Mouse (Mus musculus): ENCODE results near the gene Lemd1. TPM values are rescaled to one million over a fixed set of nuclear protein-coding genes. Genes with fewer than 3 reads are reported as not detected.
"Not testable (repeated sequence)": the region's sequence is repeated elsewhere in the genome, so short reads cannot be mapped to it uniquely, and the experiment has no call there.

Lemd1 gene
- total and polyA plus RNA-seq, 3 experiments, result not detected

- Histone ChIP-seq H3K27ac (no peak overlapping the region), H3K4me3 (no peak overlapping the region), H3K79me2 (replicated peaks; ENCODE audit: control insufficient read depth, insufficient read depth, low read length) (no peaks in the 10 kb centered on the region), H3K9ac (ENCODE audit: low read depth, low read length) (no peak overlapping the region), H3K36me3 (ENCODE audit: control insufficient read depth, insufficient read depth, low read length) (no peaks in the 10 kb centered on the region), H3K4me1 (ENCODE audit: control insufficient read depth, insufficient read depth, low read length) (no peaks in the 10 kb centered on the region), H3K27me3 (ENCODE audit: control insufficient read depth, insufficient read depth, low read length) (no peaks in the 10 kb centered on the region)
- 51% methylated on average over 6 of the region's 6 CpGs for WGBS
- DNase-seq, result no peak
- TF ChIP-seq POLR2A (IDR thresholded peaks at IDR 0.05; ENCODE audit: insufficient read depth, low read depth, low read length), result no peak
- TF ChIP-seq CTCF (IDR thresholded peaks at IDR 0.05), result no peak
- no peak for TF ChIP-seq EP300 (IDR thresholded peaks at IDR 0.05; ENCODE audit: insufficient read depth, low read depth, low read length)
- intact Hi-C loops (cut with DNase I), result no loop called here
Observed at GRCm38 (mm10) chr1:132277124-132277523, 85.9 kb downstream of the Lemd1 start.

GRCm38 (mm10) chr1:132280636-132281035, 89.4 kb downstream of the Lemd1 start:
- 76% methylated on average over 6 of the region's 6 CpGs for WGBS
- not testable (repeated sequence) for H3K9ac ChIP-seq (ENCODE audit: low read depth, low read length)

DNA sequence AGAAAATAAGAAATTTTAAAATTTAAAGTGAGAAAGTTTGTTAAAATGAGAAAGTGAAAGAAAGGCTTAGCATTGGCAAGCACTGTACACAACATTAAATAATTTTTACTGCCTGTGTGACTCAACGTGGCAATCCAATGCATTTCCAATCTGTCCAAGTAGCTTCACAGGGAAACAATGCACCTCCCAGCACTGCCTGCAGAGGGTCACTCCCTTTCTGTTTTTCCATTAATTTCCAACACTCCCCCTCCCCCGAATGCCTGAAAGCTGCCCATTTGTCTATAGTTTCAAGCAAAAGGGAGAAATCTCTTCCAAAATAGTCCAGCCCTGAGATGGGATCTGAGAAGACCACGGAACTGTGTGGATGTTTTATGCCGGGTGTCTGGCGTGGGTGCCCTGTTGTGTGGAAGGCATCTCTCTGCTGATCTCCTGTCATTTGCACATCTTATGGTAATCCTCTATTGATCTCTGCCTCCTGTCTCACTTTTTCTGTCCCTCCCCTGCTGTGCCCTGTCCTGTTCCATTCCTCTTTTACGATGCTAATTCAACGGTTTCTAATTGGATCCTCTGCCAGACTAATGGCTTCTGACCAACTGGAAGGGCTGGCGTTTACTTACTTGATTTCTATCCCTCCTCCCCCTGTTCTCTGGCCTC, 90.4 kb downstream of the Lemd1 start:
- intact Hi-C loops (cut with DNase I), result no loop called here
- WGBS, result 48% methylated on average over 8 of the region's 8 CpGs
- H3K27me3 ChIP-seq (ENCODE audit: control insufficient read depth, insufficient read depth, low read length), result no peaks in the 10 kb centered on the region
- no peak for TF ChIP-seq EP300 (IDR thresholded peaks at IDR 0.05; ENCODE audit: insufficient read depth, low read depth, low read length)
- no peak for TF ChIP-seq POLR2A (IDR thresholded peaks at IDR 0.05; ENCODE audit: insufficient read depth, low read depth, low read length)
- no peak for TF ChIP-seq CTCF (IDR thresholded peaks at IDR 0.05)
- H3K4me3 ChIP-seq, result no peak overlapping the region
- H3K9ac ChIP-seq (ENCODE audit: low read depth, low read length), result no peak overlapping the region
- H3K79me2 ChIP-seq (replicated peaks; ENCODE audit: control insufficient read depth, insufficient read depth, low read length), result no peaks in the 10 kb centered on the region
- no peak overlapping the region for H3K27ac ChIP-seq
- H3K4me1 ChIP-seq (ENCODE audit: control insufficient read depth, insufficient read depth, low read length), result no peaks in the 10 kb centered on the region
- no peak for DNase-seq
- H3K36me3 ChIP-seq (ENCODE audit: control insufficient read depth, insufficient read depth, low read length), result no peaks in the 10 kb centered on the region

More at GRCm38 (mm10) chr1:132280636-132281035, 89.4 kb downstream of the Lemd1 start:
- H3K4me3 ChIP-seq; intact Hi-C loops (cut with DNase I); H3K79me2 ChIP-seq (replicated peaks; ENCODE audit: control insufficient read depth, insufficient read depth, low read length); H3K27ac ChIP-seq; H3K36me3 ChIP-seq (ENCODE audit: control insufficient read depth, insufficient read depth, low read length); H3K4me1 ChIP-seq (ENCODE audit: control insufficient read depth, insufficient read depth, low read length); H3K27me3 ChIP-seq (ENCODE audit: control insufficient read depth, insufficient read depth, low read length); DNase-seq: not testable (repeated sequence)

DNA sequence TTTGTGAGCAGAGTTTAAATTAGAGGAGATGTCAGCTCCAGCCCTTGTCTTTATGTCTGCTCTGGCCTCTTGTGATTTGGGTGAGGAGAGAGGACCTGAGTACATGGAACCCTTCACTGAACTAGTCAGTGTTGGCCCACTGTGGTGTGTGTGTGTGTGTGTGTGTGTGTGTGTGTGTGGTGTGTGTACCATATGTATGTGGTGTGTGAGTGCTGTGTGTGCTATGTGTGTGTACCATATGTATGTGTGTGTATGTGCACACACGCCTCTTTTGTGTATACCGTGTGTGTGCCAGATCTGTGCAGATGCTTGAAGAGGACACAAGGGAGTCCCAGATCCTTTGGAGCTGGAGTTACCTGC, 90.9 kb downstream of the Lemd1 start:
- Histone ChIP-seq H3K4me1 (ENCODE audit: control insufficient read depth, insufficient read depth, low read length) (no peaks in the 10 kb centered on the region), H3K27me3 (ENCODE audit: control insufficient read depth, insufficient read depth, low read length) (no peaks in the 10 kb centered on the region), H3K4me3 (no peak overlapping the region), H3K9ac (ENCODE audit: low read depth, low read length) (no peak overlapping the region), H3K27ac (no peak overlapping the region), H3K36me3 (ENCODE audit: control insufficient read depth, insufficient read depth, low read length) (no peaks in the 10 kb centered on the region), H3K79me2 (replicated peaks; ENCODE audit: control insufficient read depth, insufficient read depth, low read length) (no peaks in the 10 kb centered on the region)
- 91% methylated on average over 2 of the region's 2 CpGs for whole genome bisulfite sequencing
- TF ChIP-seq EP300 (IDR thresholded peaks at IDR 0.05; ENCODE audit: insufficient read depth, low read depth, low read length) (no peak), POLR2A (IDR thresholded peaks at IDR 0.05; ENCODE audit: insufficient read depth, low read depth, low read length) (no peak)
- intact Hi-C loops (cut with DNase I), result no loop called here
- no peak for DNase-seq

- intact Hi-C loops (cut with DNase I), result no loop called here
- Histone ChIP-seq H3K36me3 (ENCODE audit: control insufficient read depth, insufficient read depth, low read length) (no peaks in the 10 kb centered on the region), H3K79me2 (replicated peaks; ENCODE audit: control insufficient read depth, insufficient read depth, low read length) (no peaks in the 10 kb centered on the region), H3K4me3 (no peak overlapping the region), H3K27me3 (ENCODE audit: control insufficient read depth, insufficient read depth, low read length) (no peaks in the 10 kb centered on the region), H3K4me1 (ENCODE audit: control insufficient read depth, insufficient read depth, low read length) (peaks cover 4% of the 10 kb centered on the region; the same call in 1 of the 2 replicates), H3K9ac (ENCODE audit: low read depth, low read length) (no peak overlapping the region), H3K27ac (no peak overlapping the region)
- DNase-seq, result no peak
- TF ChIP-seq POLR2A (IDR thresholded peaks at IDR 0.05; ENCODE audit: insufficient read depth, low read depth, low read length) (no peak), EP300 (IDR thresholded peaks at IDR 0.05; ENCODE audit: insufficient read depth, low read depth, low read length) (no peak), CTCF (IDR thresholded peaks at IDR 0.05) (no peak)
- 82% methylated on average over 13 of the region's 13 CpGs for WGBS
Observed at GRCm38 (mm10) chr1:132283018-132283417, 91.8 kb downstream of the Lemd1 start.

- no peaks in the 10 kb centered on the region for H3K79me2 ChIP-seq (replicated peaks; ENCODE audit: control insufficient read depth, insufficient read depth, low read length)
- H3K27ac ChIP-seq, result no peak overlapping the region
- WGBS, result 61% methylated on average over 1 of the region's 1 CpGs
- intact Hi-C loops (cut with DNase I), result no loop called here
- no peaks in the 10 kb centered on the region for H3K36me3 ChIP-seq (ENCODE audit: control insufficient read depth, insufficient read depth, low read length)
- TF ChIP-seq CTCF (IDR thresholded peaks at IDR 0.05), result no peak
- no peak for TF ChIP-seq EP300 (IDR thresholded peaks at IDR 0.05; ENCODE audit: insufficient read depth, low read depth, low read length)
- TF ChIP-seq POLR2A (IDR thresholded peaks at IDR 0.05; ENCODE audit: insufficient read depth, low read depth, low read length), result no peak
- DNase-seq, result no peak
- peaks cover 4% of the 10 kb centered on the region; the same call in 1 of the 2 replicates for H3K4me1 ChIP-seq (ENCODE audit: control insufficient read depth, insufficient read depth, low read length)
- H3K27me3 ChIP-seq (ENCODE audit: control insufficient read depth, insufficient read depth, low read length), result no peaks in the 10 kb centered on the region
- no peak overlapping the region for H3K4me3 ChIP-seq
- H3K9ac ChIP-seq (ENCODE audit: low read depth, low read length), result no peak overlapping the region
Observed at GRCm38 (mm10) chr1:132286735-132287134, 95.5 kb downstream of the Lemd1 start.
